Mouse (Mus musculus) frontal cortex, postnatal 14 days (tissue): ENCODE data around the gene Smad1.
A peak's percentile ranks its signal among the peaks of the same experiment; 100 is the strongest.

ENCODE experiments used
- DNase-seq, 2 experiments: peaks; one replicate each; pipeline ENCODE4 v3.0.0; 2022; ENCODE audit warnings: low spot score in 2 of 2

The Smad1 gene

DNA sequence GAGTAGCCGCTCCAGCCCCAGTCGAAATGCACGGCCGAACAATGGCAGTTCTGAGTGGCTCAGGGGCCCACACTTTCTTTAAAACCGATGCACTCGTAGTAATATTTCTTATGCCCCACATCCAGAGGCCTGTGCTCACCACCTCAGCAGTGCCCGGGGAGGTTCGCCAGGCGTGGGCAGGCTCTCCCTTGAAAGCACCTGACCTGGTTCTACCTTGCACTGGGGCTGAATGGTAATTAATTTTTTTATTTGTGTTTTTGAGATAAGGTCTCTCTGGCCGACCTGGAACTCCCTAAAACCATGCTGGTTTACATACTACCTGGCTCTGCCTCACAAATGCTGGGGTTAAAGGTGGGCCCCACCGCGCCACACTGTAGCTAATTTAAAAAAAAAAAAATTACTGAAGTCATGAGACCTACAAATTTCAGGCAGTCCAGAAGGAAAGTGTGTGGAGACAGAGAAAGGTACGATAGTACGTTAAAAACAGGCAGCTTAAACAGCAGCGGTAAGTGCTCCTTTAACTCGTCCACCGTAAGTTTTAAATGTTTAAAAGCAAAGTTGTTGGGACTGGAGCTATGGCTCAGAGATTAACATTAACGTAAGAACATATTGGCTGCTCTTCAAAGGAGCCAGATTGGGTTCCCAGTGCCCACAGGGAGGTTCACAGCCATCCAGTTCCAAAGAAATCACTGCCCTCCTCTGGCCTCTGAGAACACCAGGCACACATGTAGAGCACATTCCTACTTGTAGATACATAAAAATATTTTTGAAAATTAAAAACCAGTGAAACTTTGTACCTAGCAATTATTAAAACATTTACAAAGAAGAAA, 103.8 kb downstream of the Smad1 start:
- DNase-seq: no peak

DNA sequence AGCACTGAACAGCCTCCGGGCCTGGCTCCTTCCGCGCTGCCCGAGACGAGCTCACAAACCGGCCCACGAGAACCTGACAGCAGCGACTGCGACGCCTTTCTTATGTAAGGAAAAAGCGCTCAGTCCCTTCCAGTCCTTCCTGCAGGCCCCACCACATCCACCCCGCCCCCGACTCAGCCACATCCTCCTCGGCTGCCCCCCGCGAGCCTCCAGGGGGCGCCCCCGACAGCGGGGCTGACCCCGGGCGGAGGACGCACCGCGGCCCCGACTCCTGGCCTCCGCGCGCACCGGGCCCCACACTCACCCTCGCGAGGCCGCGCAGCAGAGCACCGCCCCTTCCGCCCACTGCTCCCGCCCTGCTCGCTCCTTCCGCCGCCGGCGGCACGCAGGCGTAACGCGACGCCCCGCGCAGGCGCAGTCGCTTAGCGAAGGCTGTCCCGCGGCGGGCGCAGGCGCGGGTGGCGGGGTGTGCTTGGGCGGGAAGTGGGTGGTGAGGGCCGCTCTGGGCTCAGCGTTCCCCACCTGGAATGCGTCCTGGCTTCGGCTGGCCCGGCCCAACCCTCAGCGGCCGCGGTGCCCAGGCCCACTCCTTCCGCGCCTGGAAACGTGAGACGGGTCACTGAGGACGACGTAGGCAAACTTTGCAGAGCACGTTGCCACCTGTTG, 104.6 kb downstream of the Smad1 start, which contains the start of gene Mmaa:
TSS of gene Mmaa (minus strand) at position 328 of the 666 bp plus-strand sequence.
- peak; percentile 91 to 93 for DNase-seq

GRCm38 (mm10) chr8:79293841-79294240, 105.5 kb downstream of the Smad1 start:
- no peak for DNase-seq

DNA sequence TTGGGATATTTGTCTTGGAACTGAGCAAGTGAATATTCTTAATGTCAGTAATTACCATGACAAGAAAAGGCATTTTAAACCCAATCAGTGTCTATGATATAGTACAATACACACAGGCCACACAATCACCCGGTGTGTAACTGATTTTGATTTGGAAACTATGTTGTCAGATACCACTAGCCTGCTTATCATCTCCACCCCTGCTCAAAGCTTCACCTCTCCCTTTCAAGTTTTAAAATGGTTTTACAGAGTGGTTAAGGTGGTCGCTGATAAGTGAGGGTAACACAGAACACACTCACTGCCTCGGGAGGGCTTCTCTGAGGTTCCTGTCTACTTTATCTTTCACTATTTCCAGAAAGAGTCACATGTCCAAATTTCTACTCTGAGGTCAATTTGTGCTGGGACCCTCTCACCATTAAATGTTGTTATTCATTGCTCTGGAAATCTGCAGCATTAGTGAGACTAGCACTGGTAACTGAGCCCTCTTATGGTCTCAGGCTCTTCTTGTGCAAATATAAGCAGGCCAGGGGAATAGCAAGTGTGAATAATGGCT, 106.5 kb downstream of the Smad1 start:
- no peak for DNase-seq

GRCm38 (mm10) chr8:79289592-79289991, 109.7 kb downstream of the Smad1 start:
- no peak for DNase-seq

- DNase-seq: no peak
Observed at GRCm38 (mm10) chr8:79288681-79289080, 110.6 kb downstream of the Smad1 start.
